Mouse (Mus musculus): ENCODE data around the gene Gsta3. TPM values are rescaled to one million over a fixed set of nuclear protein-coding genes. Genes with fewer than 3 reads are reported as not detected.
A peak's percentile ranks its signal among the peaks of the same experiment; 100 is the strongest.

Gene Gsta3
- total RNA-seq, 2 experiments from 2014 or later = 31.7 to 86.7 TPM

DNA sequence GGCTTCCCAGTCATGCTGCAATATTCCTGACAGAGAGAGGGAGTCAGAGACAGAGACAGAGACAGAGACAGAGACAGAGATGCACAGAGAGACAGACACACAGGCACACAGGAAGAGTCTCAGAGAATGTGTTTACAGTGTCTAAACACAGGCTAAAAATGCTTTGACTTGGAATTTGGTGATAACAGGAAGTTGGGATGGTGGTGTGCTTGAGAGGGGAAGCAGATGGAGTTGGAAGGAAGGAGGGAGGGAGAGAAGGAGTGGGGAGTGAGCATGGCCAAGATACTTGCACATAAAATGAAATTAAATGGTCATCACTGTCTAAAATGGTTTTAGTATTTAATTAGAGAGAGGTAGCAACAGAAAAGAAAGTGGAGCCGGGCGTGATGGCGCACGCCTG lies 57.7 kb downstream of the Gsta3 start:
- no peak for DNase-seq

DNA sequence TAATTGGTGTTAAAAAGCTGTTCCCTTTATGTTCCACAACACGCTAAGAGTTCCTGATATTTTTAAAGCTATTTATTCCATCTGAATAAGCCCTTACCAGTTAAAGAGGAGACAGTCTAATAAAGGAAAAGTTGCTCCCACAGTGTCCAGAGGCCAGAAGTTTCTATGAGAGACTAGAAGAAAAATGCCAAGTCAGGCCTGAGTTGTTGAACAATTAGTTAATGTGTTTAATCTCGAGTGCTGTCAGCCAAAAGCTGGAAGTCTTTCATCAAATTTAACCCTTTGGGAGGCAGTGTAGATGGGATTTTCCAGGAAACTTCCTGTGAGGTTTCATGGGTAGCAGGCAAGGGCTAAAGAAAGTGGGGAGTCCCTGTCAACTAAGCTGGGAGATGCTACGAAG lies 59.4 kb downstream of the Gsta3 start:
- no peak for DNase-seq

DNA sequence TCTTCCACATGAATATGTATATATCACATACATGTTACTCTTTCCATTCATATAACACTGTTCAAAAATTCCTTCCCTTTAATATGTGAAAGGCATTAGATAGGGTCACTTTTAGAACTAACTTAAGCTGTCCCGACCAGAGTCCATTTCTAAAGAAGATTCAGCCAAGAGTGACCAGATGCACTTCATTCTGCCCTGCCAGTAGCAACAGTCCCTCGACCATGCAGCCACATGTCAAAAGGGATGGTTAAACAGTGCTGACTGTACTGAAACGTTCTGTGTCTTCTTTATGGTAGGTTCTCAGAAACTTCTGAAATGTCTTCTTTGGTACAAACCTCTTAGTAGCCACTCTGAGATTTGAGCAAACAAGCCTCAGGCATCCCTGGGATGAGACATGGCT lies 61.3 kb downstream of the Gsta3 start:
- no peak for DNase-seq

DNA sequence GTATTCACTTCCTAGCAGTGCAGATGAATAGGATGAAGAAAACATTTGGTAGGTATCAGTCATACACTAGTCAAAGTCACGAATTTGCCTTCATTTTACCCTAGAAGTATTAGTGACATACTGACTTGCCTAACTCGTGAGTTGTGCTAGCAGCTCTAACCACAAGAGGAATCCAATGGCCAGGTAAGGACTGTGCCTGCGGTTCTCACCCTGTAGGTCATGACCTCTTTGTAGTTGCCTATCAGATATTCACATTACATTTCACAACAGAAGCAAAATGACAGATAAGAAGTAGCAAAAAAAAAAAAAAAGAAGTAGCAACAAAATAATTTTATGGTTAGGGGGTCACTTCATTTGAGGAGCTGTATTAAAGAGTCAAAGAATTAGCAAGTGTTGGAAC lies 63.8 kb downstream of the Gsta3 start:
- no peak for DNase-seq

DNA sequence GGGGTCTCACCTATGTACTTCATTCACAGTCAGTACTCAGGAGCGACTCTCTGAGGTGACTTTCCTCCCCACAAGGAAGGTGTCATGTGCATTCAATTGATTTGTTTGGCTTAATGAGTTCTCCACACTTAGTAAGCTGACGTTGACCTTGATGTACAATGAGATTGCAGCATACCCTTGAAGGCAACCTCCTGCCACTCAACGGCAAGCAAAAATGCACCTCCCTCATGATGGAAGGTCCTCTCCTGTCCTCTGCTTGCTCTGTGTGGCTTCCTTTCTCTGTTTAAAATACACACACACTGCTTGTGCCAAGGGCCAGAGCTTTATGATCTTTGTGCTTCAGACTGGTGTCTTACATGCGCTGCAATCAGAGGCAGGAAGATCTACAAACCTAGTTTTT lies 64.3 kb downstream of the Gsta3 start:
- peak in 1 of 2 experiments; percentile 7 for DNase-seq

DNA sequence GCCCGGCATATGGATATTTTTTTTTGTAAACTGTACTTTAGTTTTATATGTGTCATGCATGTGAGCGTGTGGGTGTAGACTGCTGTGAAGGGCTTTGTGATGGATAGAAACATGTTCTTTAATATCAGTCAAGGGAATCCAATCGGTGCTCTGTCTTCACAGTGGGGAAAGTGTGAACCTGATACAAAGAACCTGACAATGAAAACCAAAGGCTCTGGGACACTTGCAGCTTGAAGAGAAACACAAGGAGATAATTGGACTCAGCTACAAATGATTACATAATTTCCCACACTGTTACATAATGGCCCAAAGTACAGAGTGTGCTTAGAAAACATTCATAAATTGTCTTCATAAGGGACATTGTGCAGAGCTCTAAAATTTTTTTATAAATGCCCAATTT lies 65.1 kb downstream of the Gsta3 start:
- DNase-seq = no peak

DNA sequence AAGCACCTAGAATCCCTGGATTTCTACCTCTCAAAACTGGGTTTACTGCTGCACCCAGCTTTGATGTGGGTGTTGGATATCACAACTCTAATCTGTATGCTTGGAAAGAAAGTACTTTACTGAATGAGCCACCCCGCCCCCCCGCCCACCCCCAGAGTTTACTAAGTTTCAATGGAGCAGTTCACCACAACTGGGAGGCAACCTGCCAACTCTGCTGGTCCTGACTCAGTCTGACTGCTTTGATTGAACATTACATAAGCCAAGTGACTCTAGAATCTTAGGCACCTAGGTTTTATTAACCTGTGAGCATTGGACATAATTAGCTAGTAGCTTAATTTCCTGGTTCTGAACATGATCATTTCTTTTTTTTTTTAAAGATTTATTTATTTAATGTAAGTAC lies 73.9 kb downstream of the Gsta3 start:
- peak in 1 of 2 experiments; percentile 6 for DNase-seq

Other genes with a start within 250 kb of the Gsta3 start
- 1 to 10 TPM; 5.3 to 7.8 TPM for gene Tram2, start 161.4 kb upstream of the Gsta3 start, total RNA-seq (2021)
- gene Tmem14a, start 22.0 kb upstream of the Gsta3 start, total RNA-seq (2021) = 1 to 10 TPM; 5.0 to 6.7 TPM
- gene Khdc1a, start 109.1 kb downstream of the Gsta3 start, total RNA-seq (2021) = not detected
- gene Khdc1c, start 127.7 kb downstream of the Gsta3 start, total RNA-seq (2021) = not detected
- gene Khdc1b, start 143.0 kb downstream of the Gsta3 start, total RNA-seq (2021) = not detected

Data from adrenal gland, postnatal 36 days (tissue).